Mouse (Mus musculus): ENCODE results near the gene Dhx58. TPM values are rescaled to one million over a fixed set of nuclear protein-coding genes. Genes with fewer than 3 reads are reported as not detected.

The Dhx58 gene
- polyA plus RNA-seq, 1 experiment from 2014 or later = 2.6 TPM

GRCm38 (mm10) chr11:100711783-100712615, 7.9 kb upstream of the Dhx58 start, which contains the start of gene Kat2a:
Kat2a (minus strand) TSS chr11:100712465.
- no peaks in the 10 kb centered on the region for H3K9me3 ChIP-seq (ENCODE audit: control insufficient read depth, low read length)
- peak within 1 kb of the TSS; percentile 85 for H3K9ac ChIP-seq (ENCODE audit: low read length)
- peaks cover 8% of the 10 kb centered on the region for H3K4me1 ChIP-seq (replicated peaks; ENCODE audit: control insufficient read depth, insufficient read depth)
- ATAC-seq (ENCODE audit: low FRiP score, low TSS enrichment) (peak; percentile 84), DNase-seq (ENCODE audit: low spot score) (peak; percentile 86)
- no peak for TF ChIP-seq EP300 (optimal IDR thresholded peaks at IDR 0.05)
- TF ChIP-seq CTCF (IDR thresholded peaks at IDR 0.05; ENCODE audit: low read depth) = no peak
- H3K27ac ChIP-seq (replicated peaks) = peak within 1 kb of the TSS; percentile 78
- peak within 1 kb of the TSS; percentile 87 for H3K4me3 ChIP-seq (ENCODE audit: low read depth, low read length)
- WGBS = 2% methylated on average over 47 of the region's 48 CpGs
- peak within 1 kb of the TSS; percentile 95 for H3K4me2 ChIP-seq (replicated peaks; ENCODE audit: low read depth)
- peaks cover 16% of the 10 kb centered on the region for H3K36me3 ChIP-seq (ENCODE audit: control insufficient read depth, insufficient read depth, low read length)
- no peaks in the 10 kb centered on the region for H3K27me3 ChIP-seq (ENCODE audit: control insufficient read depth, insufficient read depth, low read length)

- DNase-seq (ENCODE audit: low spot score) (peak; percentile 41), ATAC-seq (ENCODE audit: low FRiP score, low TSS enrichment) (peak; percentile 38; the same call in 1 of the 2 replicates)
- TF ChIP-seq EP300 (optimal IDR thresholded peaks at IDR 0.05) = no peak
- TF ChIP-seq CTCF (IDR thresholded peaks at IDR 0.05; ENCODE audit: low read depth) = no peak
- Histone ChIP-seq H3K4me3 (ENCODE audit: low read depth, low read length) (no peak overlapping the region), H3K27me3 (ENCODE audit: control insufficient read depth, insufficient read depth, low read length) (no peaks in the 10 kb centered on the region), H3K27ac (replicated peaks) (peak overlapping the region; percentile 67; the same call in 1 of the 2 replicates), H3K36me3 (ENCODE audit: control insufficient read depth, insufficient read depth, low read length) (peaks cover 21% of the 10 kb centered on the region), H3K4me2 (replicated peaks; ENCODE audit: low read depth) (peak overlapping the region; percentile 95), H3K9me3 (ENCODE audit: control insufficient read depth, low read length) (no peaks in the 10 kb centered on the region), H3K9ac (ENCODE audit: low read length) (no peak overlapping the region), H3K4me1 (replicated peaks; ENCODE audit: control insufficient read depth, insufficient read depth) (peaks cover 8% of the 10 kb centered on the region)
- 59% methylated on average over 4 of the region's 4 CpGs for WGBS
Measured at GRCm38 (mm10) chr11:100710977-100711376, 6.9 kb upstream of the Dhx58 start.

GRCm38 (mm10) chr11:100710528-100710927, 6.5 kb upstream of the Dhx58 start:
- Histone ChIP-seq H3K27ac (replicated peaks) (no peak overlapping the region), H3K27me3 (ENCODE audit: control insufficient read depth, insufficient read depth, low read length) (no peaks in the 10 kb centered on the region), H3K4me3 (ENCODE audit: low read depth, low read length) (no peak overlapping the region), H3K9me3 (ENCODE audit: control insufficient read depth, low read length) (no peaks in the 10 kb centered on the region), H3K36me3 (ENCODE audit: control insufficient read depth, insufficient read depth, low read length) (peaks cover 22% of the 10 kb centered on the region), H3K4me2 (replicated peaks; ENCODE audit: low read depth) (no peak overlapping the region), H3K4me1 (replicated peaks; ENCODE audit: control insufficient read depth, insufficient read depth) (peaks cover 8% of the 10 kb centered on the region), H3K9ac (ENCODE audit: low read length) (no peak overlapping the region)
- 85% methylated on average over 15 of the region's 15 CpGs for WGBS
- no peak for ATAC-seq (ENCODE audit: low FRiP score, low TSS enrichment)
- DNase-seq (ENCODE audit: low spot score) = no peak
- TF ChIP-seq EP300 (optimal IDR thresholded peaks at IDR 0.05) (no peak), CTCF (IDR thresholded peaks at IDR 0.05; ENCODE audit: low read depth) (no peak)

- Histone ChIP-seq H3K27me3 (ENCODE audit: control insufficient read depth, insufficient read depth, low read length) (no peaks in the 10 kb centered on the region), H3K27ac (replicated peaks) (no peak overlapping the region), H3K36me3 (ENCODE audit: control insufficient read depth, insufficient read depth, low read length) (peaks cover 29% of the 10 kb centered on the region), H3K9me3 (ENCODE audit: control insufficient read depth, low read length) (no peaks in the 10 kb centered on the region), H3K4me1 (replicated peaks; ENCODE audit: control insufficient read depth, insufficient read depth) (peaks cover 6% of the 10 kb centered on the region), H3K9ac (ENCODE audit: low read length) (no peak overlapping the region), H3K4me2 (replicated peaks; ENCODE audit: low read depth) (no peak overlapping the region), H3K4me3 (ENCODE audit: low read depth, low read length) (no peak overlapping the region)
- DNase-seq (ENCODE audit: low spot score) (no peak), ATAC-seq (ENCODE audit: low FRiP score, low TSS enrichment) (no peak)
- 92% methylated on average over 9 of the region's 9 CpGs for WGBS
- TF ChIP-seq EP300 (optimal IDR thresholded peaks at IDR 0.05) = no peak
- no peak for TF ChIP-seq CTCF (IDR thresholded peaks at IDR 0.05; ENCODE audit: low read depth)
Measured at GRCm38 (mm10) chr11:100709201-100709810, 5.2 kb upstream of the Dhx58 start.

- no peak overlapping the region for H3K4me3 ChIP-seq (ENCODE audit: low read depth, low read length)
- ATAC-seq (ENCODE audit: low FRiP score, low TSS enrichment) (no peak), DNase-seq (ENCODE audit: low spot score) (no peak)
- 92% methylated on average over 23 of the region's 23 CpGs for WGBS
- TF ChIP-seq CTCF (IDR thresholded peaks at IDR 0.05; ENCODE audit: low read depth) (no peak), EP300 (optimal IDR thresholded peaks at IDR 0.05) (no peak)
- H3K36me3 ChIP-seq (ENCODE audit: control insufficient read depth, insufficient read depth, low read length) = peaks cover 29% of the 10 kb centered on the region
- no peaks in the 10 kb centered on the region for H3K27me3 ChIP-seq (ENCODE audit: control insufficient read depth, insufficient read depth, low read length)
- no peak overlapping the region for H3K4me2 ChIP-seq (replicated peaks; ENCODE audit: low read depth)
- H3K27ac ChIP-seq (replicated peaks) = no peak overlapping the region
- 0 out of 2 replicates have a peak, but pooled peaks cover 3% of the 10 kb centered on the region for H3K4me1 ChIP-seq (replicated peaks; ENCODE audit: control insufficient read depth, insufficient read depth)
- H3K9me3 ChIP-seq (ENCODE audit: control insufficient read depth, low read length) = no peaks in the 10 kb centered on the region
- no peak overlapping the region for H3K9ac ChIP-seq (ENCODE audit: low read length)
Measured at GRCm38 (mm10) chr11:100705095-100705747, 1.1 kb upstream of the Dhx58 start.

All from stomach, postnatal 0 days (tissue).